ENCODE assay signal across 13 mouse cellular contexts in the genomic region with DNA sequence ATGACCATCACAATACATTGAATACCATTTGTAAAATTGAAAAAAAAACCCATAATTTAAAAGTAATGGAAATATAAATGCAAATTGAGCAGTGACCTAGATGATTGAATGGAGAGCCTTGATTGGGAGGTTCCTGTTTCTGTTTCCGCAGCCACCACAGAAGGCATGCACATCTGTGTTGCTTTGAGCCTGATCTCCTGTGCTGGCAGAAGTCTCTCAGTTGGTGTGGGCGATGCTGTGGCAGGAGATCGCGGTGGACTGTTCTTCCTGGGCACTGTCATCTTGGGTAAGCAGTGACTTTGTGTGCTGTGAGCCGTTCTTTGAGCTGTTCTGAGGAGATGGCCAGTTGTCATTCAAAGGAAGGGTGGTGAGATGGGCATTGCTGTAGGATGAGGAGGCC. TPM values are rescaled to one million over a fixed set of nuclear protein-coding genes. Genes with fewer than 3 reads are reported as not detected.
DNase-seq lines count a peak whose midpoint lies in the region; ATAC-seq lines count a peak whose summit lies in the region.
"Had no signal": no experiment of that assay in that cellular context is flagged by ENCODE, and none has a peak within 500 bp of the region (broad histone marks: within the 10 kb centered on the region; RNA-seq: fewer than 3 reads in every experiment).

A gene (plus strand): TSS at position 173 of the 400 bp plus-strand sequence.

- H3K27ac ChIP-seq in forebrain, embryonic 10.5 days = no peak within 1 kb of the TSS
- H3K27ac ChIP-seq in midbrain, embryonic 14.5 days (replicated peaks; ENCODE audit: low read depth, low read length) = no peak within 1 kb of the TSS
- H3K27ac ChIP-seq: kidney, embryonic 15.5 days; limb, embryonic 13.5 days had no signal

- H3K4me3 ChIP-seq in megakaryocyte, embryonic 14.5 days (replicated peaks) = peak within 1 kb of the TSS; percentile 76
- no peak within 1 kb of the TSS for H3K4me3 ChIP-seq in forebrain, embryonic 10.5 days
- H3K4me3 ChIP-seq in midbrain, embryonic 14.5 days (replicated peaks; ENCODE audit: low read depth, low read length) = no peak within 1 kb of the TSS
- H3K4me3 ChIP-seq: kidney, embryonic 15.5 days; limb, embryonic 13.5 days had no signal

- no peak within 1 kb of the TSS for H3K4me2 ChIP-seq in midbrain, embryonic 14.5 days (ENCODE audit: low read length)
- H3K4me2 ChIP-seq: kidney, embryonic 15.5 days; limb, embryonic 13.5 days had no signal

- peak; percentile 41 for ATAC-seq in activated CD4-positive, CD25-positive, alpha-beta regulatory T cell, adult 4 months
- no peak for ATAC-seq in midbrain, embryonic 14.5 days (ENCODE audit: low FRiP score, low TSS enrichment)

- H3K9me3 ChIP-seq in megakaryocyte, embryonic 14.5 days = no peaks in the 10 kb centered on the region
- no peaks in the 10 kb centered on the region for H3K9me3 ChIP-seq in forebrain, embryonic 10.5 days
- H3K9me3 ChIP-seq in midbrain, embryonic 14.5 days (ENCODE audit: control insufficient read depth, low read length) = no peaks in the 10 kb centered on the region
- H3K9me3 ChIP-seq: G1E; kidney, embryonic 15.5 days; limb, embryonic 13.5 days had no signal

- no peak within 1 kb of the TSS for H3K9ac ChIP-seq in midbrain, embryonic 14.5 days (replicated peaks; ENCODE audit: low read length)
- H3K9ac ChIP-seq: kidney, embryonic 15.5 days; limb, embryonic 13.5 days had no signal

- peaks cover 9% of the 10 kb centered on the region; the same call in 1 of the 2 replicates for H3K4me1 ChIP-seq in megakaryocyte, embryonic 14.5 days
- no peaks in the 10 kb centered on the region for H3K4me1 ChIP-seq in forebrain, embryonic 10.5 days
- no peaks in the 10 kb centered on the region for H3K4me1 ChIP-seq in midbrain, embryonic 14.5 days (ENCODE audit: control insufficient read depth, insufficient read depth, low read length)
- H3K4me1 ChIP-seq: kidney, embryonic 15.5 days; limb, embryonic 13.5 days had no signal

- peaks cover 76% of the 10 kb centered on the region for H3K27me3 ChIP-seq in megakaryocyte, embryonic 14.5 days (replicated peaks)
- H3K27me3 ChIP-seq in splenic B cell, adult 2 months (ENCODE audit: control insufficient read depth, insufficient read depth, low read length, poor library complexity, severe bottlenecking) = no peaks in the 10 kb centered on the region
- no peaks in the 10 kb centered on the region for H3K27me3 ChIP-seq in forebrain, embryonic 10.5 days (ENCODE audit: poor library complexity, severe bottlenecking)
- H3K27me3 ChIP-seq in midbrain, embryonic 14.5 days (ENCODE audit: control insufficient read depth, insufficient read depth, low read length) = no peaks in the 10 kb centered on the region
- H3K27me3 ChIP-seq: limb, embryonic 13.5 days had no signal

- DNase-seq in CD4-positive helper T cell, adult 2 months (ENCODE audit: low read depth, low spot score) = peak; percentile 58
- peak; percentile 82 for DNase-seq in splenic B cell, adult 2 months (ENCODE audit: low read depth, low spot score)
- DNase-seq in forebrain, embryonic 10.5 days (ENCODE audit: extremely low spot score, low spot score) = no peak
- no peak for DNase-seq in left cerebral cortex, adult 11 months (ENCODE audit: low spot score)
- DNase-seq in midbrain, embryonic 14.5 days = no peak
- DNase-seq: gastrocnemius, postnatal 10 days; lung, postnatal 14 days had no signal

- H3K36me3 ChIP-seq in megakaryocyte, embryonic 14.5 days (replicated peaks; ENCODE audit: low read length) = no peaks in the 10 kb centered on the region
- no peaks in the 10 kb centered on the region for H3K36me3 ChIP-seq in splenic B cell, adult 2 months (ENCODE audit: control insufficient read depth, insufficient read depth, low read length, poor library complexity, severe bottlenecking)
- H3K36me3 ChIP-seq in forebrain, embryonic 10.5 days (replicated peaks) = no peaks in the 10 kb centered on the region
- no peaks in the 10 kb centered on the region for H3K36me3 ChIP-seq in midbrain, embryonic 14.5 days (ENCODE audit: control insufficient read depth, insufficient read depth, low read length)
- H3K36me3 ChIP-seq: G1E; kidney, embryonic 15.5 days; limb, embryonic 13.5 days had no signal

- WGBS in forebrain, embryonic 10.5 days = 90% methylated on average over 5 of the region's 5 CpGs
- 91% methylated on average over 5 of the region's 5 CpGs for WGBS in midbrain, embryonic 14.5 days

RNA-seq across cellular contexts. Expression of the gene that starts here (rescaled TPM):
- polyA plus RNA-seq in activated CD4-positive, CD25-positive, alpha-beta regulatory T cell, adult 4 months (2017; shearing (Covaris generic)) = 10 to 100 TPM in 1 of 2 experiments, 1 to 10 TPM in 1; 8.3 to 19.6 TPM
- 0.40 TPM in 1 of 2 replicates, not detected in the other for polyA plus RNA-seq in megakaryocyte, embryonic 14.5 days (2012; ENCODE audit: insufficient read depth, low replicate concordance)
- 0.52 and 0.54 TPM in 2 replicates for polyA plus RNA-seq in forebrain, embryonic 10.5 days (2016; fragmentation: Nextera tagmentation; extraction: Ambion mirVana)
- 0.12 and 0.24 TPM in 2 replicates for polyA plus RNA-seq in midbrain, embryonic 14.5 days (2014; fragmentation: Nextera tagmentation; extraction: Ambion mirVana)
- polyA plus RNA-seq: G1E; testis, adult 2 months had no signal

Comparison
In these comparisons a context has a peak if more than half of its experiments do, and no peak if none do; other contexts are left out.
1. DNase-seq: peak in CD4-positive helper T cell, adult 2 months (single experiment) and splenic B cell, adult 2 months (single experiment); none in forebrain, embryonic 10.5 days (single experiment), left cerebral cortex, adult 11 months (single experiment) and midbrain, embryonic 14.5 days (single experiment).